Mouse (Mus musculus) CH12.LX (cell line): ENCODE measurements around the gene Chst8.

ENCODE experiments used
- CHD2 ChIP-seq: IDR thresholded peaks from 2 replicates; pipeline ENCODE4 v1.6.1; 2011; ENCODE audit warnings: low read length, improper control_type of control experiment
- CTCF ChIP-seq, 2 experiments: IDR thresholded peaks in 1 of 2; conservative IDR thresholded peaks in 1 of 2; 2 replicates each; pipeline ENCODE4 v1.5.1; 2011 to 2012; ENCODE audit warnings: low read depth in 2 of 2, low read length in 2 of 2, improper control_type of control experiment in 1 of 2, inconsistent platforms in 1 of 2, mild to moderate bottlenecking in 1 of 2, moderate library complexity in 1 of 2
- MAX ChIP-seq: IDR thresholded peaks from 2 replicates; pipeline ENCODE4 v1.6.1; 2011; ENCODE audit warnings: low read length, improper control_type of control experiment
- MAZ ChIP-seq: IDR thresholded peaks from 2 replicates; pipeline ENCODE4 v1.6.1; 2012; ENCODE audit warnings: low read depth, mild to moderate bottlenecking, inconsistent platforms, low read length, improper control_type of control experiment, moderate library complexity
- POLR2A ChIP-seq: IDR thresholded peaks from 2 replicates; pipeline ENCODE4 v1.6.1; 2011; ENCODE audit warnings: low read depth, mild to moderate bottlenecking, improper control_type of control experiment, low read length
- POLR2AphosphoS2 ChIP-seq: IDR thresholded peaks from 2 replicates; pipeline ENCODE4 v1.6.1; 2011; ENCODE audit warnings: low read depth, low read length, improper control_type of control experiment
- SMC3 ChIP-seq: IDR thresholded peaks from 2 replicates; pipeline ENCODE4 v1.6.1; 2011; ENCODE audit warnings: low read depth, low read length, improper control_type of control experiment
- USF1 ChIP-seq: IDR thresholded peaks from 2 replicates; pipeline ENCODE4 v1.6.1; 2014; ENCODE audit warnings: low read depth, mild to moderate bottlenecking, inconsistent platforms, low read length, improper control_type of control experiment
- USF2 ChIP-seq: conservative IDR thresholded peaks from 2 replicates; pipeline ENCODE4 v1.6.1; 2011; ENCODE audit warnings: low read depth, low read length, improper control_type of control experiment
- ZNF384 ChIP-seq: IDR thresholded peaks from 2 replicates; pipeline ENCODE4 v1.6.1; 2012; ENCODE audit warnings: low read depth, low read length, improper control_type of control experiment, inconsistent platforms

GRCm38 (mm10) chr7:34719599-34719998, 92.9 kb downstream of the Chst8 start:
- TF ChIP-seq CTCF (conservative IDR thresholded peaks at IDR 0.05 in 1 of 2, IDR thresholded peaks at IDR 0.05 in 1 of 2; ENCODE audit: low read depth in 2 of 2, low read length in 2 of 2) = peak; percentile 62 to 91
- TF ChIP-seq POLR2A = no peak
- TF ChIP-seq MAZ = no peak
- TF ChIP-seq POLR2AphosphoS2 = no peak
- no peak for TF ChIP-seq CHD2
- no peak for TF ChIP-seq USF1
- peak; percentile 77 for TF ChIP-seq SMC3
- TF ChIP-seq ZNF384 = no peak
- TF ChIP-seq USF2 = no peak
- no peak for TF ChIP-seq MAX
